Mouse (Mus musculus): ENCODE data around the gene Nav2. TPM values are rescaled to one million over a fixed set of nuclear protein-coding genes. Genes with fewer than 3 reads are reported as not detected.
A peak's percentile ranks its signal among the peaks of the same experiment; 100 is the strongest.

The Nav2 gene
- polyA plus RNA-seq, 1 experiment from 2014 or later, result 19.7 TPM

GRCm38 (mm10) chr7:49301487-49301886 is 393.0 kb downstream of the Nav2 start:
- Histone ChIP-seq H3K4me2 (no peak overlapping the region), H3K27ac (ENCODE audit: low read depth) (no peak overlapping the region), H3K27me3 (ENCODE audit: insufficient read depth, low read length) (no peaks in the 10 kb centered on the region), H3K4me1 (ENCODE audit: insufficient read depth) (peaks cover 6% of the 10 kb centered on the region), H3K4me3 (ENCODE audit: low read depth, low read length) (no peak overlapping the region), H3K9me3 (ENCODE audit: low read depth, low read length) (no peaks in the 10 kb centered on the region), H3K36me3 (ENCODE audit: insufficient read depth) (no peaks in the 10 kb centered on the region), H3K9ac (no peak overlapping the region)
- 58% methylated on average over 6 of the region's 6 CpGs for WGBS
- no peak for TF ChIP-seq CTCF (IDR thresholded peaks at IDR 0.05; ENCODE audit: low read depth)
- ATAC-seq (ENCODE audit: insufficient read depth), result no peak
- DNase-seq, result no peak

GRCm38 (mm10) chr7:49303600-49304411 is 395.3 kb downstream of the Nav2 start:
- H3K27ac ChIP-seq (ENCODE audit: low read depth), result no peak overlapping the region
- no peaks in the 10 kb centered on the region for H3K9me3 ChIP-seq (ENCODE audit: low read depth, low read length)
- no peaks in the 10 kb centered on the region for H3K27me3 ChIP-seq (ENCODE audit: insufficient read depth, low read length)
- 1% methylated on average over 31 of the region's 31 CpGs for WGBS
- DNase-seq (peak; percentile 55), ATAC-seq (ENCODE audit: insufficient read depth) (peak; percentile 81)
- no peak for TF ChIP-seq CTCF (IDR thresholded peaks at IDR 0.05; ENCODE audit: low read depth)
- H3K4me2 ChIP-seq, result peak overlapping the region; percentile 69
- H3K4me1 ChIP-seq (ENCODE audit: insufficient read depth), result no peaks in the 10 kb centered on the region; the same call in 1 of the 2 replicates
- no peaks in the 10 kb centered on the region for H3K36me3 ChIP-seq (ENCODE audit: insufficient read depth)
- peak overlapping the region; percentile 48 for H3K9ac ChIP-seq
- H3K4me3 ChIP-seq (ENCODE audit: low read depth, low read length), result peak overlapping the region; percentile 34

GRCm38 (mm10) chr7:49307717-49308116 is 399.2 kb downstream of the Nav2 start:
- no peak for ATAC-seq (ENCODE audit: insufficient read depth)
- 85% methylated on average over 6 of the region's 6 CpGs for WGBS
- peak; percentile 54 for TF ChIP-seq CTCF (IDR thresholded peaks at IDR 0.05; ENCODE audit: low read depth)

GRCm38 (mm10) chr7:49309746-49310145 is 401.2 kb downstream of the Nav2 start:
- TF ChIP-seq CTCF (IDR thresholded peaks at IDR 0.05; ENCODE audit: low read depth), result no peak
- H3K4me3 ChIP-seq (ENCODE audit: low read depth, low read length), result no peak overlapping the region
- no peak overlapping the region for H3K9ac ChIP-seq
- no peaks in the 10 kb centered on the region for H3K36me3 ChIP-seq (ENCODE audit: insufficient read depth)
- no peaks in the 10 kb centered on the region; the same call in 1 of the 2 replicates for H3K4me1 ChIP-seq (ENCODE audit: insufficient read depth)
- no peaks in the 10 kb centered on the region for H3K27me3 ChIP-seq (ENCODE audit: insufficient read depth, low read length)
- 57% methylated on average over 5 of the region's 5 CpGs for WGBS
- H3K9me3 ChIP-seq (ENCODE audit: low read depth, low read length), result peaks cover 4% of the 10 kb centered on the region; the same call in 1 of the 2 replicates
- no peak for DNase-seq
- no peak for ATAC-seq (ENCODE audit: insufficient read depth)
- H3K4me2 ChIP-seq, result no peak overlapping the region
- H3K27ac ChIP-seq (ENCODE audit: low read depth), result no peak overlapping the region

More at GRCm38 (mm10) chr7:49307717-49308116, 399.2 kb downstream of the Nav2 start:
- Histone ChIP-seq H3K4me2 (no peak overlapping the region), H3K27ac (ENCODE audit: low read depth) (no peak overlapping the region), H3K9ac (no peak overlapping the region), H3K4me1 (ENCODE audit: insufficient read depth) (no peaks in the 10 kb centered on the region), H3K27me3 (ENCODE audit: insufficient read depth, low read length) (no peaks in the 10 kb centered on the region), H3K9me3 (ENCODE audit: low read depth, low read length) (peaks cover 4% of the 10 kb centered on the region; the same call in 1 of the 2 replicates), H3K36me3 (ENCODE audit: insufficient read depth) (no peaks in the 10 kb centered on the region), H3K4me3 (ENCODE audit: low read depth, low read length) (no peak overlapping the region)
- no peak for DNase-seq

- Histone ChIP-seq H3K4me3 (ENCODE audit: low read depth, low read length) (no peak overlapping the region), H3K4me2 (no peak overlapping the region), H3K9me3 (ENCODE audit: low read depth, low read length) (peaks cover 4% of the 10 kb centered on the region; the same call in 1 of the 2 replicates), H3K36me3 (ENCODE audit: insufficient read depth) (no peaks in the 10 kb centered on the region), H3K4me1 (ENCODE audit: insufficient read depth) (peaks cover 6% of the 10 kb centered on the region; the same call in 1 of the 2 replicates), H3K9ac (no peak overlapping the region), H3K27ac (ENCODE audit: low read depth) (no peak overlapping the region; the same call in 1 of the 2 replicates), H3K27me3 (ENCODE audit: insufficient read depth, low read length) (no peaks in the 10 kb centered on the region)
- no peak for TF ChIP-seq CTCF (IDR thresholded peaks at IDR 0.05; ENCODE audit: low read depth)
- ATAC-seq (ENCODE audit: insufficient read depth) (no peak), DNase-seq (peak; percentile 39)
- 45% methylated on average over 7 of the region's 7 CpGs for WGBS
Measured at GRCm38 (mm10) chr7:49313945-49314344, 405.4 kb downstream of the Nav2 start.

- Histone ChIP-seq H3K9ac (no peak overlapping the region), H3K9me3 (ENCODE audit: low read depth, low read length) (peaks cover 4% of the 10 kb centered on the region; the same call in 1 of the 2 replicates), H3K27ac (ENCODE audit: low read depth) (no peak overlapping the region), H3K36me3 (ENCODE audit: insufficient read depth) (no peaks in the 10 kb centered on the region), H3K27me3 (ENCODE audit: insufficient read depth, low read length) (no peaks in the 10 kb centered on the region), H3K4me3 (ENCODE audit: low read depth, low read length) (no peak overlapping the region), H3K4me1 (ENCODE audit: insufficient read depth) (peaks cover 6% of the 10 kb centered on the region; the same call in 1 of the 2 replicates), H3K4me2 (no peak overlapping the region)
- no peak for ATAC-seq (ENCODE audit: insufficient read depth)
- WGBS, result 64% methylated on average over 3 of the region's 3 CpGs
- no peak for TF ChIP-seq CTCF (IDR thresholded peaks at IDR 0.05; ENCODE audit: low read depth)
- no peak for DNase-seq
Measured at GRCm38 (mm10) chr7:49315033-49315432, 406.5 kb downstream of the Nav2 start.

- Histone ChIP-seq H3K9me3 (ENCODE audit: low read depth, low read length) (peaks cover 4% of the 10 kb centered on the region; the same call in 1 of the 2 replicates), H3K4me3 (ENCODE audit: low read depth, low read length) (no peak overlapping the region), H3K4me2 (no peak overlapping the region), H3K27ac (ENCODE audit: low read depth) (no peak overlapping the region), H3K36me3 (ENCODE audit: insufficient read depth) (no peaks in the 10 kb centered on the region), H3K27me3 (ENCODE audit: insufficient read depth, low read length) (no peaks in the 10 kb centered on the region), H3K4me1 (ENCODE audit: insufficient read depth) (peaks cover 16% of the 10 kb centered on the region), H3K9ac (no peak overlapping the region)
- no peak for DNase-seq
- 59% methylated on average over 3 of the region's 3 CpGs for WGBS
- TF ChIP-seq CTCF (IDR thresholded peaks at IDR 0.05; ENCODE audit: low read depth), result no peak
- no peak for ATAC-seq (ENCODE audit: insufficient read depth)
Measured at GRCm38 (mm10) chr7:49316600-49316999, 408.1 kb downstream of the Nav2 start.
